Mouse (Mus musculus): ENCODE data around the gene Ldb3.

The Ldb3 gene

DNA sequence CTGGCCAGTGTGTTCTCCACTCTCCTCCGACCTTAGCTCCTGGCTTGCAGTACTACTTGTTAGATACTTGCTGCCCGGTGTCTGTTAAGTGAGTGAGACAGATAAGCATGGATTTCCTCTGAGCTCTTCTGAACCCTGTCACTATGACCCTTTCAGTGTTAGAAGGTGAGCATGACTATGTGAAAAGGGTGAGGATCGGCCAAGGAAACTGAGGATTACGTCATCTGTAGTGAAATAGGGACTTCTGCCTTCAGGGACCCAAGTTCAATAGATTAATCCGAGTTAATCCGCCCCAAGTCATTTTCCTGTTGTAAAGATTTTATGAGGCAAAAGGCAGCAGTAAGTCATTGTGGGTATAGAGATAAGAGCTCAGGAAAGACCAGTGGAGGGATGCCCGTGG is 83.2 kb downstream of the Ldb3 start:
- no peak for DNase-seq

DNA sequence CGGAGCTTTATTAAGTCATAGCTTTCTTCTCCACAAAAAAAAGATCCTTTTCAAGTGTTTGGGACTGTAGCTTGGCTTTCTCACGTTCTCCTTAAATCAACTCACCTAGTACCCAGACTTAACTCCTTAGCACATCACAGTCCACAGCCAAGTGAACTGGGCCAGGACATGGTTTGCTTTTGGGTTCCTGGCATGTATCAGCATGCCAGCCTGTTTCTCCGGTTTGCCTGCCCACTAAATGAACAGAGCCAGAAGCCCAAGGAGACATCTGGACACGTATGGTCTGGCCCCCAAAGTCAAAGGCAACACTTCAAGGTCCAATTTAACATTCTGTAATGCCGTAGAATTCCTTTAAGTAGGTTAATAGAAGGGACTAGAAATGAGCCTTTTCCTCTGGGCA is 84.1 kb downstream of the Ldb3 start:
- no peak for DNase-seq

DNA sequence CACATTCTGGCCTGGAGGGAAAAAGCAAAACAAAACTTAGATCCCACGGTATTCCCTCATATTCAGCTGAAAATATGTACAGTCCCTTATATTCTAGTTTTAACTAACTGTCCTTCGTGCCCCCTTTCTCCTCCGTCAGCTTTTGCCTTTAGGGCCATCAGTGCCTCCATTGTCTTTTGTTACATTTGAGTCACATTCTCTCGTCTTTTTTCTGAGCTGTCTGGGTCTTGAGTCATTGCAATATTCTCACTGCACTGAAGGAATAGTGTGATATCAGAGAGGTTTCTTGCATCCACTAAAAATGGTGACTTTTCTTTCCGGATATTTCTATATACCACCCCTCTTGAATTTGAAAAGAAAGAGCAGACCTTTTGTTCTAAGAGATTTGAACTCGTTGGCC is 84.7 kb downstream of the Ldb3 start:
- DNase-seq, result no peak

DNA sequence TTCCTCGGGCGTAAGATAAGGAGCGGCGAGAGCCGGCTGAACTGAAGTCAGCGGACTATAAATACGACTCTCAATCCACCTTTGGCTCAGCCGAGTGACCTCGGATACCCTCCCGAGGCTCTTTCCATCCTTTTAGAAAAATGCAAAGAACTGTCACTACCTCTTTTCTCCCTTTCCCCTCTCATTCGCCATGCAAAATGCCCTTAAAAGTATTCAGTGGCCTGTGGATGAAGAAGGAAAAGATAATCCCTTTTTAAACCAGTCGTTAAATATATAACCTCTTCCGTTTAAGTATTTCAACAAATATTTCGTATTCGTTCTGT is 85.2 kb downstream of the Ldb3 start, which contains the start of gene Bmpr1a:
Gene Bmpr1a (minus strand): TSS at position 17 of the 323 bp plus-strand sequence.
- DNase-seq, result no peak

DNA sequence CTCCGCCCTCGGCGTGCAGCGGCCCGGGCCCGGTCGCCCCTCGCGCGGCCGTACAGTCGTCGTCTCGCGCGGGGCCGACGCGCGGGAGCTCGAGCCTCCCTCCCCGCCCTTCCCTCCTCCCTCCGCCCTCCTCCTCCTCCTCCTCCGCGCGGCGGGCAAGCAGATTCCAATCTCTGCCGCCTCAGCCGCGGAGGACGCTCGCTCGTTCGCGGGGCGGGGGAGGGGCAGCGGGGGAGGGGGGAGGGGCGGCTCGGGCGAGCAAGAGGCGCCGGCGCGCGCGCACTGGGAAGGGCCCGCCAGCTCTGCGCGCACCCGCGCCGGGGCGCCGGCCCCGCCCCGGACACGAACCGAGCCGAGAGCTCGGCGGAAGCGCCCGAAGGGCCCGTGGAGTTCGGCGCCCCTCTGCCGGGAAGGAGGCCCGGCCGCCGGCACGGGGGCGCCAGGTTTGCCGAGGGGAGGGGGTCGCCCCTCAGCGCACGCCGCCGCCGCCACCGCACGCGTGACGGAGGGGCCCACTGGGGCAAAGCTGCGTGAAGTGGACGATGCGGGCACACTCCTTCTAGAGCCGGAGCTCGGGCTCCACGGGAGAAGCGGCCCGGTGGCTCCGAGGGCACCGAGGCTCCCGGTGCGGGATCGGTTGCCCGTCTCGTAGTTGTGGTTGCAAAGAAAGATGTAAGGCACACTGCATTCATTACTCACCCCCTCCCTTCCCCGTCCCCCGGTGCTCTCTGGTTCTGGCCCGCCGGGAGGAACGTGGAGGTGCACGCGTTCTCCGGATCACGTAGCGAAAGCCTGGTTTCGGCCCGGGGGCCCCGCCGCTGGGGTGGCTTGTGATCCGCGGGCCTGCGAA is 85.8 kb downstream of the Ldb3 start:
- DNase-seq, result peak; percentile 87

DNA sequence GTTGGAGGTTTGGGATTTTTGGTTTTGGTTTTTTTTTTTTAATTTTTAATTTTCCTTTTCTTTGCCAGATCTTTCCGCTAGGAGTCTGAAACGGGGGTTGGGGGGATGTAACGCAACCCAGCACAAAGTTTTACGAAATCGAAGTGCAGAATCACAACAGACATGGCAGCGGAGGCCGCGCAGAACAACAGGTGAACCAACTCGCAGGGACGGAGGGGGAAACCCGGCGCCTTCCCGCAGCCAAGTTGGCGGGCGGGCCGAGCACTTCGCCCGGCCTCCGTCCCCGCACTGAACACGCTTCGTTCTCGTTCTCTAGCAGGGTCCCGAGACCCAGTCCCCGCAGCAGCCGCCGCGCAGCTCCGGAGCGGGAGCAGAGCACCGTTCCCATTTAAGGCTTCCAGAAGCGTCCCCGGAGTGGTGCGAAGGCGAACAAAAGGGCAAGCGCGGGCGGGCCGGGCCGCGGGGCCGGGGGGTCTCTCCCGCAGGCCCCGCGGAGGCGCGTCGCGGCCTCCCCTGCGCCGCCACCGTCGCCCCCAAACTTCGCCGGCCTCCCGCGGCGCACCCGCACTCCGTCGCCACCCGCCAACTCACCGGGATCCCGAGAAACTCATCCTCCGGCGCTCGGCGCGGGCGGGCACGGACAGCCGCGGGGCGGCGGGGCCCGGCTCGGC is 86.5 kb downstream of the Ldb3 start:
- peak; percentile 46 for DNase-seq

DNA sequence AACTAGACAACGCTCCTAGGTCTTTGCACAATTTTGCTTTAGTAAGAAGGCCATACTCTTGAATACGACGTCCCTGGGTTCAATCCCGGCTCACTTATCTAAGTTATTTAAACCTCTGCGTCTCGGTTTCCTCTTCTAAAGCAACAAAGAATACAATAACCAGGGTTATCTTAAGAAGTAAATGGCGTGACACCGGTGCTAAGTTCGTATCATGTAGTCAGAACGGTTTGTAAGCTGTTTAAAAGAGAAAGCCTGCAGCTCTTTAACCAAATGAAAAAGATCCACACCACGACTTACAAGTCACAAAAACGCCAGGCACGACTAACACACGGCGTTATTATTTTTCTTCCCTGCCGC is 87.1 kb downstream of the Ldb3 start:
- DNase-seq, result peak; percentile 31

DNA sequence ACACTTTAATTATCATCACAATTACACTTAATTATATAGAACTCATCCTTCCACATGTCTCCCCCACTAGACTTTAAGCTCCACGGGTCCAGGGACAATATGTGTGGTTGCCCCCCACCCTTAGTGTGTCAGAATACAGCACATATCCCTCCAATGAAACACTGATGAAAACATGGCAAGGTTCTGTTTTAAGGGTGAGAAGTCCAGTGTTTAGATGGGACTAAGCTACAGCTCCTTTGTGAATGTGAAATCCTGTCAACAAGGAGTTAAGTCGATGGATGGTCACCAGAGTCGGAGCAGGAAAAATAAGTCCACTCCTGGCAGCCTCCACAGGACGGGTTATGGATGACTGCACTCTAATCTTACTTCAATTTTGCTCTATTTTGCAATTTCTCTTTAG is 88.2 kb downstream of the Ldb3 start:
- no peak for DNase-seq

DNA sequence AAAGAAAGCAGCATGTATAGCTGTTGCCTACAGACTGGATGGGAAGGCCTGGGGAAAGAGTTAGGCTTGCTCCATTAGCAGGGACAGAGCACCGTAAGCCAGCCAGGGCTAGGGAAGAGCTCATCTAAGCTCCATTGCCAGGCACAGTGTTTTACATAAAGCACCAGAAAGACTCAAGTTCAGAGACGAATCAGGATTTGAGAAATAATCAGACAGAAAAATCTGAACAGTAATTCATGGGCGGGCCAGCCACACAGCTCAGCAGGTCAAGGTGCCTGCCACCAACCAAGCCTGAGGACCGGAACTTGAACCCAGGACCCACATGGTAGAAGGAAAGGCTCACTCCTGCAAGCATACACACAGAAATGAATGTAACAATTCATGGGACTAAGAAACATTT is 88.8 kb downstream of the Ldb3 start:
- no peak for DNase-seq

DNA sequence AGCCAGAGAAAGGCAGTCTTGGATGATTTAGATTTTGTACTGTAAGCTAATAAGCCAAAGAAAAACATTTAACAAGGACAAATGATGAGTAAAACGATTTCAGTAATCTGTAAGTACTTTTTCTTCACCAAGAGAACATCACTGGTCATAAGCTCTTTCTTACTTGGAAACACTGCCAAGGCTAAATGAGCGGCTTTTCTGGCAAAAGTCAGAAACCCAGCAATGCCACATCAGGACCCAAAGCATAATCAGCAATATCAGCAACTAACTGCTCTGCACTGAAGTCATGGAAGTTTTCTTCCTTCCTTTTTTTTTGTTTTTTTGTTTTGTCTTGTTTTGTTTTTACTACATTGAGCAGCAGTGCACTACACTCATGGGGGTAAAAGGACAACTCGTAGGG is 91.1 kb downstream of the Ldb3 start:
- DNase-seq, result no peak

DNA sequence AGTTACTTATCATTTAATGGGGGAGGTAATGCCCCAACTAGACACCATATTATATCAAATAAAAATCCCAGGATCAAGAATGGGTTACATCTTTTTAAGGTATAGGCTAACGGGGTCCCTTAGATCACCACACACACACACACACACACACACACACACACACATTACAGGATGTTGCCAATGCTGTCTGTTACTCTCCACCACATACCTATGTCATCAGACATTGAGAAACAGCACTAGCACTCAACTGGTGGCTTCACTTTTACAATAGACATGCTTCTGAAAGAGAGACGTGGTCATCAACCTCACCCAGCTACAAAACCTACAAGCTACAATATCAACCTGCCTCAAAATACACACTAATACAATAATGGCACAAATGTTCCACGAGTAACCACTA is 94.8 kb downstream of the Ldb3 start:
- no peak for DNase-seq

DNA sequence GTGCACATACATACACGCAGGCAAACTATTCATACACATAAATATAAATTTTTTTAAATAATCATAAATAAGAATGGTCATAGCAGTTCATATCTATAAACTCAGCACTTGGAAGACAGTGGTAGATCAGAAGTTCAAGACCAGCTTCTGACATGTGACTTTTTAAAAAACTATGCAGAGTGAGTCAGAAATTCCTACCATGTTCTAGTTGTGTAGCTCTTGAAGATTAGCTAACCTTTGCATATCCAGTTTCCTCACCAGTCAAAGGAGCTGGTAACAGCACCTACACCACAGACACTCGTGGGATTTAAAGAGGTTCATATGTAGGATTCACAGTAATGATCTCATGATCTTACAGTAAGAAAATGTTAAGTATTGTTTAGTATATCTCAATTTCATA is 95.8 kb downstream of the Ldb3 start:
- DNase-seq, result no peak

DNA sequence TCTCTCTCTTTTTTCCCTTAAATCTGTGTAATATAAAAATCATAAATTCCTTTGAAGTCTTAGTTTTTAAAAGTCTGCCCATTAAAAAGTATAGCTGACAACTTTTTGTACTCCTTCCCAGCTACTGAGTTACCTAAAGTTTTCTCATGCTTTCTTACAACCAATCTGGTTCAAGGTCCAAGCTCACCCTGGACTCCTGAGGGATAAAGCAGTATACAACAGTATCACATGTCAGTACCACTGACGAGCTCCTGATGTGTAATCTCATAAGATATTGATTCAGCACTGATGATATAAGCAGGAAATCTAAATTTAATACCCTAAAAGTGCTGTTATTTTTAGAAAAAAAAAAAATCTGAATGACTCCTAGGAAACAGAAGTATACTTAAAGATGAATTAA is 97.5 kb downstream of the Ldb3 start:
- DNase-seq, result no peak

DNA sequence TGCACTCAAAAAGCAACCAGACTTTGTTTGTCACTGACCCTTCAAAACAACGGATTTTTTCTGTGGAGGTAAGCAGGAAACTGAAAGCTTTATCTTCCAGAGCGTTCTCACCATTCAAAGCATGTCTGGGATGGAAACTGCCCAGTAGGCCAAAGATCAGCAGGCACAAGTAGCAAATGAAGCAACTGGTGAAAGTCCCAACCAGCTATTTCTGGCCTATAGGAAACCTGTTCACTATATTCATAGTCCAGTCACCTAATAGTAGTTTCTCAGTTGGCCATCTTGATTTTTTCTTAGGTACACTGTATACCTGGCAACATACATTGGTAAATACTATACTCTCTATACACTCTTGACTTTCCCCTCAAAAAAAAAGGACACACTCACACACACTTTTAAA is 98.6 kb downstream of the Ldb3 start:
- DNase-seq, result peak; percentile 60

DNA sequence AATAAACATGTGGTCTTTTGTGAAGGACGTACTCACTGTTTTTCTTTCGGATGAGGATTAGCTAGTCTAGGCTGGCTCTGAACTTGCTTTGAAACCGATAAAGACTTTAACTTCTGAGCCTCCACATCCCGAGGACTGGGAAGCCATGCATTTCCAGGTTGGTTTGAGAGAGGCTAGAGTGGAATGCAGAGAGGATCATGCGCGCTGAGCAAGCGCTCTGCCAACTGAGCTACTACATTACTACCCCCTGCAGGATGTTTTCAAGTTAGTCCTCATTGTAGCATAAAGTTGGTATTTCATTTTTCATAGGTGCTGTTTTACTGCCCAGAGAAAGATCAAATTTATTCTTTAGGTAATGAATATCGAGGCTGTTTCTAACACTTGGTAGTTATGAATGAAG is 102.3 kb downstream of the Ldb3 start:
- no peak for DNase-seq

DNA sequence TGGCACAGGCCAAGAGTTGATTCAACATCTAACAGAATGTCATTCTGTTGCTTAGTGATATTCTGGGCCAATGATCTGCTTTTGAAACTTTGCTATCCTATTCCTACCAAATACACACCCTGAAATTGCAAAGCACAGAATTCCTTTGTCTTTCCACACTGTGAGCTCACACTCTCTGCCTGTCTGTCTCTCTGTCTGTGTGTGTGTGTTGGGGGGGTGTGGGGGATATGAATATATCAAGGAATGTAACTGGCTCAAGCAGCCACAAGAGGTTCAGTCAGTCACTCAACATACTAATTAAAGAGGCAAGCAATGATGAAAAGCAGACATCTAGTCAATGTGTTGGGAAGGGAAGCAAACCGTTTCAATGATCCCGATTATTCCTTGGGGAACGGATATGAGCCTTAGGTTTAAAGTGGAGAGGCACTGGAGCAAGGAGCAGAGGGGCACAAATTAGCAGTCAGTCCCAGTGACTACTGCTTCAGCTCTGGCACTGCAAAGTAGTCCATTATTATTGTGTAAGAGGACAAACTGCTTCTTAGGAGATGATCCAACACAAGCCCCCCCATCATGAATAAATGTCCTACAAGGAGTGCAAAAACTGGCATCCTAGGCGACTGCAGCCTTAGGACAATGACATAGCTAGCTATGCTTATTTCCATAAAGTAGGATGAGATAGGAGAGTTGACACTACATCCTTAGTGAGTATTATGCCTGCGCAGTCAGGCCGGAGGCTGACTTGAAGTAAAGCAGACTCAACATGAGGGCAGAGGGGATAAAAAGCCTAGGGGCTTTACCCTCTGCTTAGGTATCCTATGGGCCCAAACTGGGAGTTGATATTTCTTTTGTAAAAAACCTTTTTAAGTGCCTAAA is 104.8 kb downstream of the Ldb3 start:
- no peak for DNase-seq
